Mouse (Mus musculus) ES-Bruce4 (cell line): Measurements from ENCODE around the gene Gm20662. TPM values are rescaled to one million over a fixed set of nuclear protein-coding genes. Genes with fewer than 3 reads are reported as not detected.
A peak's percentile ranks its signal among the peaks of the same experiment; 100 is the strongest.

Experiments used
- H3K27ac ChIP-seq: 2 replicates; pipeline ENCODE4 v1.5.1; 2012; ENCODE audit warnings: low read length, inconsistent platforms; ENCODE audit not compliant: insufficient read depth
- H3K27me3 ChIP-seq: 2 replicates; pipeline ENCODE4 v1.6.1; 2012; ENCODE audit warnings: mild to moderate bottlenecking, low read length, inconsistent platforms; ENCODE audit not compliant: control insufficient read depth, poor library complexity, insufficient read depth, severe bottlenecking
- H3K36me3 ChIP-seq: 2 replicates; pipeline ENCODE4 v1.6.1; 2012; ENCODE audit warnings: inconsistent platforms, mild to moderate bottlenecking, low read length, moderate library complexity; ENCODE audit not compliant: control insufficient read depth, poor library complexity, insufficient read depth, severe bottlenecking
- H3K4me1 ChIP-seq: one replicate; pipeline ENCODE4 v1.8.1; 2011; ENCODE audit warnings: low read length; ENCODE audit not compliant: control insufficient read depth, insufficient read depth
- H3K4me3 ChIP-seq: 2 replicates; pipeline ENCODE4 v1.5.1; 2011; ENCODE audit warnings: low read depth, mild to moderate bottlenecking, low read length
- H3K9ac ChIP-seq: 2 replicates; pipeline ENCODE4 v1.6.1; 2012; ENCODE audit warnings: low read depth, mild to moderate bottlenecking, inconsistent platforms; ENCODE audit not compliant: poor library complexity, severe bottlenecking
- H3K9me3 ChIP-seq: replicated peaks from 2 replicates; pipeline ENCODE4 v1.6.1; 2012; ENCODE audit warnings: mild to moderate bottlenecking, low read length, inconsistent platforms; ENCODE audit not compliant: control insufficient read depth, poor library complexity, insufficient read depth, severe bottlenecking
- CTCF ChIP-seq: IDR thresholded peaks from one replicate; pipeline ENCODE4 v1.8.1; 2011; ENCODE audit warnings: low read depth, low read length
- EP300 ChIP-seq: IDR thresholded peaks from 2 replicates; pipeline ENCODE4 v1.6.1; 2011; ENCODE audit warnings: low read depth, low read length; ENCODE audit not compliant: insufficient read depth
- POLR2A ChIP-seq: IDR thresholded peaks from one replicate; pipeline ENCODE4 v1.8.1; 2011; ENCODE audit warnings: low read length; ENCODE audit not compliant: insufficient read depth
- polyA plus RNA-seq: library from polyadenylated mRNA; stranded (reverse); fragments of >200 nt; gene quantifications from 2 replicates; pipeline ENCODE4 v1.2.4, GENCODE M21; 2011; ENCODE audit warnings: low read depth; ENCODE audit not compliant: missing spikeins, insufficient read depth, insufficient read length

Gene Gm20662
- polyA plus RNA-seq, 1 experiment = not detected

DNA sequence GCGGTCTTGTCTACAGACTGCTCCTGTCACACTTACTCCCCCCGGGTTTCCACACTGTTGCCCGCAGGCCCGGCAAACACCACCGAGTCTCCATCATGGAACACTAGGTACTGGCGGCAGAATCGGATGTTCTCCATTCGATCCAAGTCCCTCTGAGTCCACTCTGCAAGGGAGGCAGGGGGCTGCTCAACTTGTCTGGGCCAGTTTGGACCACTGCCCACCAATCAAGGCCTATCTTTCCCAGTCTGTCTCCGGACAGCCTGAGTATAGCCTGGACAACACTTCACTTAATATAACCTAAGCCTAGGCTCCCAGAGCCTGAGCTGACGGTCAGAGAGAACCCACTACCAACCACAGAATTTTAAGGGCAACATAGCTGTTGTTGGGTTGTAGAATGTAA lies 97.4 kb downstream of the Gm20662 start:
- no peak overlapping the region for H3K27ac ChIP-seq
- H3K9ac ChIP-seq = peak overlapping the region; percentile 87
- H3K4me3 ChIP-seq = peak overlapping the region; percentile 99
- H3K27me3 ChIP-seq = no peaks in the 10 kb centered on the region
- no peak for TF ChIP-seq EP300
- TF ChIP-seq POLR2A = no peak
- TF ChIP-seq CTCF = no peak
- peaks cover 10% of the 10 kb centered on the region for H3K36me3 ChIP-seq
- H3K9me3 ChIP-seq = no peaks in the 10 kb centered on the region
- peaks cover 2% of the 10 kb centered on the region for H3K4me1 ChIP-seq

DNA sequence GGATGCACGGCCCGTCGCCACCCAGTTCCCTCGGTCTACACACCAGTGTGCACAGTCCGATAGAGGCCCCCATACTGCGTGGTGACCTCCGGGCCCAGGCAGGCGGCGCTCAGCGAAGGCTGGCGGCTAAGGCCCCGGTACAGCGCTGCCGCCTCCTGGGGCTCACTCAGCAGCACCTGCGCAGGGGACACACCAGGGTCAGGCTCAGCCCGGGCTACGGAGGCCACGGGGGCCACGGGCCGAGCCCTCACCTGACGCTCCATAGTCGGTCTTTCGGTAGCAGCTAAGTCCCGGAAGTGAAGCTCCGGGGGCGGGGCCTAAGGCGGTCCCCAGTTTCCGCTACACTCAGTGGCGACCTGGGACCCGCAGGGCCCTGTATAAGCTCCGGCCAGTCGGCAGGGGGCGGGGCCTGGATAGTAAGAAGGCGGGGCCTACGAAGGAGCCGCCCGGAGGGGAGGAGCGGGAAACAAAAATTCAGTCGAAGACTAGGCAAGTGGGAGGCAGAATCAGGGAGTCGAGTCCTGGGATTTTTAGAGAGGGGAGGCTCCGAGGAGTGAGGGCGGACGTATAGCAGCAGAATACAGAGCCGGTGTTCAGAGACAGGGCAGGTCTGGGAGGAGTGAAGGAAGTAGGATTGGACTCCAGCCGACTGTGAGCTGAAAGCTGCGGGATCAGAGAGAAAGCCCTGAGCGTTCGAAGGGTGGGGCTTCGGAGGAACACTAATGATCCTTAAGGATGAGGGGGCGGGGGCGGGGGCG lies 98.2 kb downstream of the Gm20662 start, which contains the start of gene Apeh:
TSS of gene Apeh (minus strand) at position 423 of the 758 bp plus-strand sequence.
- H3K9me3 ChIP-seq = no peaks in the 10 kb centered on the region
- TF ChIP-seq CTCF (no peak), EP300 (no peak), POLR2A (peak; percentile 16)
- H3K4me3 ChIP-seq = peak within 1 kb of the TSS; percentile 99
- H3K27me3 ChIP-seq = no peaks in the 10 kb centered on the region
- H3K4me1 ChIP-seq = peaks cover 3% of the 10 kb centered on the region
- H3K9ac ChIP-seq = peak within 1 kb of the TSS; percentile 87
- 0 out of 2 replicates have a peak within 1 kb of the TSS, but pooled peaks have one; percentile 7 for H3K27ac ChIP-seq
- peaks cover 10% of the 10 kb centered on the region for H3K36me3 ChIP-seq

Other genes starting within 250 kb of the Gm20662 start
- gene Rbm5, start 225.4 kb upstream of the Gm20662 start, polyA plus RNA-seq = 143 and 146 TPM in 2 replicates
- gene Rbm6, start 123.1 kb upstream of the Gm20662 start, polyA plus RNA-seq = 115 and 130 TPM in 2 replicates
- gene Mon1a, start 108.2 kb upstream of the Gm20662 start, polyA plus RNA-seq = 3.0 and 4.2 TPM in 2 replicates
- gene Mst1r, start 89.5 kb upstream of the Gm20662 start, polyA plus RNA-seq = 0.16 and 0.61 TPM in 2 replicates
- not detected in 2 replicates for gene Actl11, start 67.9 kb upstream of the Gm20662 start, polyA plus RNA-seq
- 4.0 and 5.6 TPM in 2 replicates for gene Camkv, start 60.7 kb upstream of the Gm20662 start, polyA plus RNA-seq
- gene Traip, start 46.2 kb upstream of the Gm20662 start, polyA plus RNA-seq = 17.2 and 20.4 TPM in 2 replicates
- 0.52 and 2.1 TPM in 2 replicates for gene Uba7, start 20.8 kb upstream of the Gm20662 start, polyA plus RNA-seq
- not detected in 2 replicates for gene Gm20661, start 13.3 kb upstream of the Gm20662 start, polyA plus RNA-seq
- gene Inka1, start 10.5 kb upstream of the Gm20662 start, polyA plus RNA-seq = 1.4 and 2.6 TPM in 2 replicates
- 0.81 TPM in 1 of 2 replicates, not detected in the other for gene Cdhr4, start 3.9 kb upstream of the Gm20662 start, polyA plus RNA-seq
- gene Ip6k1, start 6.2 kb downstream of the Gm20662 start, polyA plus RNA-seq = 46.9 and 49.1 TPM in 2 replicates
- gene Gmppb, start 52.9 kb downstream of the Gm20662 start, polyA plus RNA-seq = 9.7 and 10.2 TPM in 2 replicates
- gene Amigo3, start 56.8 kb downstream of the Gm20662 start, polyA plus RNA-seq = 0.24 and 0.61 TPM in 2 replicates
- gene Mst1, start 84.1 kb downstream of the Gm20662 start, polyA plus RNA-seq = 1.2 and 3.0 TPM in 2 replicates
- 19.7 and 20.9 TPM in 2 replicates for gene Rnf123, start 87.0 kb downstream of the Gm20662 start, polyA plus RNA-seq
- 37.6 and 48.1 TPM in 2 replicates for gene Apeh, start 98.3 kb downstream of the Gm20662 start, polyA plus RNA-seq
- 0.43 and 0.62 TPM in 2 replicates for gene Bsn, start 194.0 kb downstream of the Gm20662 start, polyA plus RNA-seq